Mouse (Mus musculus): ENCODE data around the gene Abl1. TPM values are rescaled to one million over a fixed set of nuclear protein-coding genes. Genes with fewer than 3 reads are reported as not detected.

Abl1 gene
- polyA plus RNA-seq, 1 experiment from 2014 or later, result 19.7 TPM

DNA sequence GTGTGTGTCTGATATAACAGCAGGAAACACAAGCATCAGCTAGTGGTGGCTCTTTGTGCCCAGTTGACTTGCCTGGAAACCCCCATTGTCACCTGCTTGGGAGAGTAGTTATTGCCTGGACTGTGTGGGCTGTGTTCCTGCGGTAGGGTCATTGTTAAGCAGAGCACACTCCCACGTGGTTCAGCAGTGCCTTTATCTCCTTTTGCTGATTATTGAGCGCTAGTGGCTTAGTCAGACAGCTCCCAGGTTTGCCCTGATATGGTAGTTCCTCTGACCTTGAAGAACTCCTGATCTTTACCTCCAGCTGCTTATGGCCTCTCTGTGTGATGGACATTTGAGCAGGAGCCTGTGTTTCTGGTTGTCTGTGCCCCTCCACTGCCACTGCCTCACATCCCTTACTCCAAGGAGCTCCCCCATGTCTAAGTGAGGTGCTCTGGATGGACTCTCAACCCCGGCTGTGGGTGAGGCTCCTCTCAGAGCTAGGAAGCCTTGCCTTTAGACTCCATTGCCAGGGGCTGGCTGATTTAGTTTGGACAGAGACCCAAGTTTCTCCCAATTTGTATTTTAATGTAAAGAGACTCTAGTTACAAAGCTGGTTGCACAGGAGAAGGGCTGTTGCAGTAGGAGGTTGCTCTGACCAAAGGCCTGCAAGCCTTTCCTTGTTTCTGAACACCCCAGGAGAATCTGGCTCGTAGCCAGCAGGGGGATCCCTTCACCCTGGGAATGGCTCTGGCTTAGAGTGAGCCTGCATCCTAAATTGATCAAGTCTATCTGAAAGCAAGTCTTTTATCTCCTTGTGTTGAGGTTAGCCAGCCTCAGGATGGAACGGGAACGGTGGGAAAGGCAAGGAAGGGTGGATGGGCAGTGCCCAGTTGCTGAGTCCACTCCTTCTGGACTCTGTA, 12.6 kb downstream of the Abl1 start:
- Histone ChIP-seq H3K36me3 (peaks cover 12% of the 10 kb centered on the region), H3K4me1 (replicated peaks) (peaks cover 11% of the 10 kb centered on the region; the same call in 1 of the 2 replicates), H3K27ac (no peak overlapping the region), H3K4me3 (no peak overlapping the region), H3K4me2 (no peak overlapping the region), H3K9ac (no peak overlapping the region), H3K9me3 (no peaks in the 10 kb centered on the region), H3K27me3 (no peaks in the 10 kb centered on the region)
- WGBS, result 49% methylated on average over 7 of the region's 7 CpGs
- ATAC-seq (ENCODE audit: low FRiP score), result no peak

DNA sequence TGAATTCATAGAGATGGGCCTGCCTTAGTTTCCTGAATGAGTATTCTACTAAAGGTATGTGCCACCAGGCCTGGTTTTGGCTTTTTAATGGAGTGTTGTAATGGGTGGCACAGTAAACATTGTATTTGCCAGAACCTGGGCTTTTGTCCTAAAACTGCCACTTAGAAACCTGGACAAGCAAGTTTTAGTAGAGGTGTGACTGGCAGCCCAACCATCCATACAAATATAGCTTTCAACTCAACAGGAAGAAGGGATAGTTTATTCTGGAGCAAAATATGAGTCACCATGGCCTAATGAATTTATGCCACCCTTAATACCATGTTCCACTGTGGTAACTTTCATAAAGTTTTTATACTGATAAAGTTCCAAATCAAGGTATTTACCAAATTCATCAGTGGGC, 15.1 kb downstream of the Abl1 start:
- H3K27ac ChIP-seq, result no peak overlapping the region
- no peaks in the 10 kb centered on the region for H3K27me3 ChIP-seq
- H3K9me3 ChIP-seq, result no peaks in the 10 kb centered on the region
- peaks cover 7% of the 10 kb centered on the region for H3K36me3 ChIP-seq
- no peak overlapping the region for H3K4me2 ChIP-seq
- peaks cover 11% of the 10 kb centered on the region; the same call in 1 of the 2 replicates for H3K4me1 ChIP-seq (replicated peaks)
- no peak overlapping the region for H3K4me3 ChIP-seq
- ATAC-seq (ENCODE audit: low FRiP score), result no peak
- H3K9ac ChIP-seq, result no peak overlapping the region

DNA sequence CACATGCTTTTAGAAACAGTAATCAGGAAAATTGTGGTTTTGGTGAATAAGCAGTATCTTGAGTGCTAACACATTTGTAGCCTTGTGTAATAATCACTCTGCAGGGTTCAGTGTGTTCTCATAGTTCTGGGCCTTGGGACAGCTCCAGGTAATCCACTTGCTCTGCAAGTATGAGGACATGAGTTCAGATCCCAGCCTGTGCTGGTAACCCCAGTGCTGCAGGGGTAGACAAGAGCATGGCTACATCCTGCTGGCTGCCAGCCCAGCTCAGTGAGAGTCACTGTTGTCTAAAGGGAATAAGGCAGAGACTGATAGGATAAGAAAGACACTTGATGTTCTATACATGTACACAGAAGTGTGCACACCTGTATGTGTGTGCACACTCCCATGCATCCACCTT, 17.7 kb downstream of the Abl1 start:
- no peaks in the 10 kb centered on the region for H3K27me3 ChIP-seq
- no peak for ATAC-seq (ENCODE audit: low FRiP score)
- no peaks in the 10 kb centered on the region for H3K9me3 ChIP-seq
- no peak overlapping the region for H3K27ac ChIP-seq
- peaks cover 6% of the 10 kb centered on the region; the same call in 1 of the 2 replicates for H3K4me1 ChIP-seq (replicated peaks)
- no peak overlapping the region for H3K4me2 ChIP-seq
- no peak overlapping the region for H3K4me3 ChIP-seq
- H3K36me3 ChIP-seq, result peaks cover 4% of the 10 kb centered on the region; the same call in 1 of the 2 replicates
- H3K9ac ChIP-seq, result no peak overlapping the region

DNA sequence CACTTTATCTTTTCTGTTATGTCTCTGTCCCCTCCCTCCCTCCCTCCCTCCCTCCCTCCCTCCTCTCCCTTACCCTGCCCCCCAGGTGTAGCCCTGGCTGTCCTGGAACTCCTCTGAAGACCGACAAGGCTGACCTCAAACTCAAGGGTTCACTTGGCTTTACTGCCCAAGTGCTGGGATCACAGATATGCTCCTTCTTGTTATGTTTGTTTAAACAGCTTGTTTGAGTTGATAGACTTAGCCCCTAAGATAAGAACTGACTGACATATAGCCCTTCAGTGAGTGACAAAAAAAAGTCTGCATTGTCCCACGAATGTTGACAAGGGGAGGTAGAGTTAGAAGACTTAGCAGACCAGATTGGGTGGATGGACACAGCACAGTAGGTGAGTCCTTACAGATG, 18.4 kb downstream of the Abl1 start:
- no peak overlapping the region for H3K4me3 ChIP-seq
- no peak overlapping the region for H3K27ac ChIP-seq
- no peak overlapping the region for H3K4me2 ChIP-seq
- H3K9me3 ChIP-seq, result no peaks in the 10 kb centered on the region
- 0 out of 2 replicates have a peak, but pooled peaks cover 3% of the 10 kb centered on the region for H3K4me1 ChIP-seq (replicated peaks)
- no peaks in the 10 kb centered on the region for H3K27me3 ChIP-seq
- peaks cover 4% of the 10 kb centered on the region; the same call in 1 of the 2 replicates for H3K36me3 ChIP-seq
- ATAC-seq (ENCODE audit: low FRiP score), result no peak
- 84% methylated on average over 2 of the region's 2 CpGs for WGBS
- no peak overlapping the region for H3K9ac ChIP-seq

DNA sequence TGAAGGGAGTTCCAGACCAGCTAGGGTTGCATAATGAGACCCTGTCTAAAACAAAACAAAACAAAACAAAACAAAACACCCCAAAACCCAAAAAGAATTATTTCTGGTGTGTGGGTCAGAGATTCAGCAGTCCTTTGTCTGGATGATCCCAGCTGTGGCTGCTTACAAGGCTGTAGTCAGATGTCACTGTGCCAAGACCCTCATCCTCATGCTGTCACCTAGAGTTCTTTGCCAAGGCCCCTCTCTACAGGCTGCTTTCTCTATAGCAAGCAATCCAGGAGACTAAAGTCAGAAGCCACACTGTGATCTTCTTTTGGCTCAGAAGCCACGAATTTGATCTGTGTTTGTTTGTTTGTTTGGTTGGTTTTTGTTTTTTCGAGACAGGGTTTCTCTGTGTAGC, 24.5 kb downstream of the Abl1 start:
- no peaks in the 10 kb centered on the region for H3K4me1 ChIP-seq (replicated peaks)
- ATAC-seq (ENCODE audit: low FRiP score), result no peak
- H3K27me3 ChIP-seq, result no peaks in the 10 kb centered on the region

DNA sequence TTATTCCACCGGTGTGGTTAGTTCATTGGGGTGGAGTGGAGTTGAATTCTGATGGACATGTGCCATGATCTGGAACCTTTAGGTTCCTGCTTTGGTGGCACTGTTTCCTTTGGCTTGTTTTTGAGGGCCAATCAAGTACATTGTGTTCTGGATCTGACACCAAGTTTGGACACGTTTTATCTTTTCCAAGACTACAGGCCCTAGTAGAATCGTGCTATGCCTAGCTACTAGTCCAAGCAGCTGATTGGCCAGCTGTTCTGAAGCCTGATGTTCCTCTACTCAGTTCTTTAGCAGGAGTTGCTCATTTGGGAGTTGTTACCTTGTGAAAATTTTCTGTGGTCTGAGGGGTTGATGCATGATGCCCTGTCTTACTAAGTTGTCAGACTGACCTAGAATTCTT, 25.6 kb downstream of the Abl1 start:
- H3K4me1 ChIP-seq (replicated peaks), result no peaks in the 10 kb centered on the region
- H3K4me2 ChIP-seq, result no peak overlapping the region
- no peak for ATAC-seq (ENCODE audit: low FRiP score)
- no peak overlapping the region for H3K27ac ChIP-seq
- H3K4me3 ChIP-seq, result no peak overlapping the region
- no peaks in the 10 kb centered on the region for H3K27me3 ChIP-seq
- 92% methylated on average over 3 of the region's 3 CpGs for WGBS
- no peaks in the 10 kb centered on the region for H3K9me3 ChIP-seq
- H3K9ac ChIP-seq, result no peak overlapping the region
- H3K36me3 ChIP-seq, result no peaks in the 10 kb centered on the region

More for the DNA sequence above, 24.5 kb downstream of the Abl1 start:
- H3K36me3 ChIP-seq, result peaks cover 3% of the 10 kb centered on the region; the same call in 1 of the 2 replicates
- no peak overlapping the region for H3K9ac ChIP-seq
- H3K27ac ChIP-seq, result no peak overlapping the region
- H3K9me3 ChIP-seq, result no peaks in the 10 kb centered on the region
- H3K4me3 ChIP-seq, result no peak overlapping the region
- no peak overlapping the region for H3K4me2 ChIP-seq
- WGBS, result 81% methylated on average over 2 of the region's 2 CpGs

DNA sequence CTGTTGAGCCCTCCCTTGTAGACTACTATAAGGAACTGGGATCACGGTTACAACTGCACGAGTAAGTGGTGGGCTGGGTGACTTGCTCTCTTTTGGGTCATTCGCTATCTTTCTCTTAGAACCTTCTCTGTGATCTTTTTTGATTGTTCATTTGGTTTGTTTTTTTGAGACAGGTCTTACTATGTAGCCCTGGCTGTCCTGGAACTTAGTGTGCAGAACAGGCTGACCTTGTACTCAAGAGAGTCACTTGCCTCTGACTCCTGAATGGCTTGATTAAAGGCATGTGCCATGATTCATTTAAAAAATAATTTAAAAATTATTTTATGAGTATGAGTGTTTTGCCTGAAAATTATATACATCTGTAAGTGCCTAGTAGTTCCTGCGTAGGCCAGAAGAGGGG, 26.6 kb downstream of the Abl1 start:
- Histone ChIP-seq H3K36me3 (no peaks in the 10 kb centered on the region), H3K9ac (no peak overlapping the region), H3K9me3 (no peaks in the 10 kb centered on the region), H3K4me2 (no peak overlapping the region), H3K4me3 (no peak overlapping the region), H3K27ac (no peak overlapping the region), H3K4me1 (replicated peaks) (no peaks in the 10 kb centered on the region), H3K27me3 (no peaks in the 10 kb centered on the region)
- WGBS, result 97% methylated on average over 4 of the region's 4 CpGs
- ATAC-seq (ENCODE audit: low FRiP score), result no peak

DNA sequence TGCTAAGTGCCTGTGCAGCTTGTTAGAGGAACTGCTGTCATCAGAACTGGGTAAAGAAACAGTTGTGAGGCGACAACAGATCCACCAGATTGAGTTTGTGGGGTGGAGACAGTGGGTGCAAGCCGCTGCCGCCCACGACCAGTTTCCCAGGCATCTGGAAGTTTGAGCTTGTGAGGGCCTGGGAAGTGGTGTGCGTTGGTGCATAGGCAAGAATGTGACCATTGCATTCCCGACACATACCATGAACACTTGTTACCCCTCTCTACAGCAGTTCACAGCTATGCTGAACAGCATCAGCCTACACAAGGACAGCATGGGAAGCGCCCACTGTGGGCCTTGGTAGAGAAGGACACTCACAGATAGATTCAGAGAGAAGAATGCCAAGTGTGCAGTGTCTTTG, 27.8 kb downstream of the Abl1 start:
- 90% methylated on average over 7 of the region's 7 CpGs for WGBS
- Histone ChIP-seq H3K27me3 (no peaks in the 10 kb centered on the region), H3K4me1 (replicated peaks) (no peaks in the 10 kb centered on the region), H3K9me3 (no peaks in the 10 kb centered on the region), H3K36me3 (no peaks in the 10 kb centered on the region), H3K27ac (no peak overlapping the region; the same call in 1 of the 2 replicates), H3K4me3 (no peak overlapping the region), H3K4me2 (no peak overlapping the region), H3K9ac (no peak overlapping the region)
- no peak for ATAC-seq (ENCODE audit: low FRiP score)

DNA sequence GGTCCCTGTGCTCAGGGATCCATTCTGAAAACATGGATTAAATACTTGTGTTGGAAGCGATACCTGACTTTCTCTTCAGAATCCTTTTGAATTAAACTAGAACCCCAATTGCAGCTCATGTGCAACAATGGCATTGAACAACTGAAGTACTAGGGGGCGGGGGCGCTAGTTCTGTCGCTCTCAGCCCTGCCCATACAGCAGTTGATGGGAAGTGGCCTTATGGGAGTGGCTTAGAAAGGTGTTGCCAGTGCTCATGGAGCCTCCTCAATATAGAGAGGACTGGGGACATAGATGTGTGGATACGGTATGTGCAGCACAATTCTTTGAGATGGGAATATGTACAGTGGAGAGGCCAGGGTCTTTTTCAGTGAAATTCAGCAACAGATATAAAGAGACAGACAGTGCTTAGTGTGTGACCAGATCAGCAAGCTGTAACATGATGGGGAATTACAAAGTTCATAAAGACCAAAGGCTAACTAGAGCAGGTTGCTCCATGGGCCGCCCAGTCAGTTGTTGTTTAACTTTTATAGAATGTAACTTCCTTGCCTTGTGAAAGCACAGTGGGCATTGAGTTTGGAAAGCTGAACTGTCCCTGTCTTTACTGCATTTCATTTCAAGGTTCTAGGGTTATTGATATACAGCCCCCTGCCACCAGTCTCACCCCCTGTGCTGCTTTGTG, 31.2 kb downstream of the Abl1 start:
- H3K4me3 ChIP-seq, result no peak overlapping the region
- no peaks in the 10 kb centered on the region for H3K9me3 ChIP-seq
- H3K4me1 ChIP-seq (replicated peaks), result 0 out of 2 replicates have a peak, but pooled peaks cover 6% of the 10 kb centered on the region
- no peak overlapping the region for H3K27ac ChIP-seq
- no peaks in the 10 kb centered on the region for H3K36me3 ChIP-seq
- WGBS, result 86% methylated on average over 6 of the region's 6 CpGs
- H3K27me3 ChIP-seq, result no peaks in the 10 kb centered on the region
- ATAC-seq (ENCODE audit: low FRiP score), result no peak
- H3K4me2 ChIP-seq, result no peak overlapping the region
- no peak overlapping the region for H3K9ac ChIP-seq

DNA sequence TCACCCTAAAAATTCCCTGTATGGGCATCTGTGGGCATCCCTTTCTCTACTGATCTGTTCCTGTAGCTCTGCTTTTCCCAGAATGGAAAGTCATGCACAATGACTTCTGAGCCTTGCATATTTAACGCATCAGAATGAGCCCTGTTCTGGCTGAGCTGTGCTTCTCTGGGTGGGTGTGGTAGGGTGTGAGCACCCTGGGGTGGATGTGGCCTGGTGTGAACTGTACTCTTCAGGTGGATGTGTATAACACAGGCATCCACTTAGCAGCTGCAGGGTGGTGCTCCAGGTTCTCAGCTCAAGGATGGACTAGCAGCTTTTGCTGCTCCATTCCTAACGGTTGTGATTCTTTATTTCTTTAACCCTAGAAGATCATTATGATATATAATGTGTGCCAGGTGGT, 31.8 kb downstream of the Abl1 start:
- Histone ChIP-seq H3K9me3 (no peaks in the 10 kb centered on the region), H3K4me2 (no peak overlapping the region), H3K4me1 (replicated peaks) (0 out of 2 replicates have a peak, but pooled peaks cover 6% of the 10 kb centered on the region), H3K4me3 (no peak overlapping the region), H3K27ac (no peak overlapping the region), H3K36me3 (no peaks in the 10 kb centered on the region), H3K27me3 (no peaks in the 10 kb centered on the region), H3K9ac (no peak overlapping the region)
- WGBS, result 90% methylated on average over 2 of the region's 2 CpGs
- no peak for ATAC-seq (ENCODE audit: low FRiP score)

DNA sequence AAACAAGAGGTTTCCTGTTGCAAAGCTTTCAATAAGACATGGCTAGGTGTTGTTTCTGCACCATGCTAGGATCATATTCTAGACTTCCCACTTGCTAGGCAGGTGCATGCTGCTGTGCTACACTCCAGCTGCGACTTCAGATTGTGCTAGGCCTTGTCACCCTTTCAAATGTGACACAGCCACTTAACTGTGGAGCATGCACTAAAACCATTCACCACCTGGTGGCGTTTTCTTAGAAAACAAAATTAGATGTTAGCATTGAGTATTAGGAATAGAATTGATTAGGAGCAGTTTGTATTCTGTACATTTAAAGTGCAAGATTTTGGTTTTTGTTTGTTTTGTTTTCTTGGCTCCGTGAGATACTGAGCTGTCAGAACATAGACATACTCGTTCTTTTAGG, 32.6 kb downstream of the Abl1 start:
- no peak overlapping the region for H3K27ac ChIP-seq
- H3K4me3 ChIP-seq, result no peak overlapping the region
- H3K27me3 ChIP-seq, result no peaks in the 10 kb centered on the region
- ATAC-seq (ENCODE audit: low FRiP score), result no peak
- H3K9ac ChIP-seq, result no peak overlapping the region
- no peaks in the 10 kb centered on the region for H3K9me3 ChIP-seq
- H3K4me1 ChIP-seq (replicated peaks), result 0 out of 2 replicates have a peak, but pooled peaks cover 6% of the 10 kb centered on the region
- H3K4me2 ChIP-seq, result no peak overlapping the region
- WGBS, result 67% methylated on average over 4 of the region's 4 CpGs
- no peaks in the 10 kb centered on the region for H3K36me3 ChIP-seq

DNA sequence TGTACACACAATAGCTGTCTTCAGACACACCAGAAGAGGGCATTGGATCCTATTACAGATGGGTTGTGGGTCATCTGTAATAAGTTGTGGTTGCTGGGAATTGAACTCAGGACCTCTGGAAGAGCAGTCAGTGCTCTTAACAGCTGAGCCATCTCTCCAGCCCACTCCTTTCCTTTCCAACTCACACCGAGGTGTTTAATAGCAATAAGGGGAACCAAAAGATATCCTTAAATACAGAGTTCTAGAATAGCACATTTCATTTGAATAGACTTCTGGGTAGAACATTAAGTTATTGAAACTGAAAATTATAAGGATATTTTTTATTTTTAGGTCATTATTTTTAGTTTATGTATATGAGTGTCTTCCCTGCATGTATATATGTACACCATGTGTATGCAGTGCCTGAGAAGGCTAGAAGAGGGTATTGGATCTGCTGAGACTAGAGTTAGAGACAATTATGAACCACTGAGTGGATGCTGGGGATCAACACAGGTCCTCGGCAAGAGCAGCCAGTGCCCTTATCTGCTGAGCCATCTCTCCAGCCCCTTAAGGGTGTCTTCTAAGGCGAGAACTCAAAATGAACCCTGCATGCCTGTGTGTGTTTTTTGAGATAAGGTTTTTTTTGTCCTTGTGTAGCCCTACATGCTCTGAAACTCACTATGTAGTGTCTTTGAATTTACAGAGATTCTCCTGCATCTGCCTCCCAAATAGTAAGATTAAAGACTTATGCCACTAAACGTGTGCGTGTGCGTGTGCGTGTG, 36.7 kb downstream of the Abl1 start:
- Histone ChIP-seq H3K4me2 (no peak overlapping the region), H3K36me3 (no peaks in the 10 kb centered on the region), H3K9ac (no peak overlapping the region), H3K4me3 (no peak overlapping the region), H3K4me1 (replicated peaks) (peaks cover 27% of the 10 kb centered on the region), H3K27me3 (no peaks in the 10 kb centered on the region), H3K9me3 (no peaks in the 10 kb centered on the region), H3K27ac (no peak overlapping the region)
- WGBS, result 94% methylated on average over 7 of the region's 7 CpGs
- no peak for ATAC-seq (ENCODE audit: low FRiP score)

Measured in hindbrain, embryonic 13.5 days (tissue).